Mouse (Mus musculus): ENCODE data around the gene Atxn10.

Atxn10 gene

DNA sequence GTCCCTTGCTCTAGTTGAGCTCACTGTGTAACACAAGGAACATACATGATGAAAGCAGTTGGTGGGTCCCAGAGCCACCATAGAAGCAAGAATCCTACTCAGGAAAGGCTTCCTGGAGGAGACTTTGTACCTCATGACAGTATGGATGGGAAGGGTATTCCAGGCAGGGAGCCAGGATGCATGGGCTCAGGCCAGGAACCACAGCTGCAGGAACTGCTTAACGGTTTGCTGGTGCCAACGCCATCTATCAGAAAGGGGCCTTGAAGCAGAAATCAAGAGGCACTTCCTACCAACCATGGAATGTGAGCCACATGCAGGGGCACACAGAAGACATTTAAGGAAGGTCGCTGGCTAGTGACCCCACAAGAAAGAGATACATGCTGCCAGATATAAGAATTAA is 138.7 kb downstream of the Atxn10 start:
- DNase-seq (ENCODE audit: low read depth), result no peak

DNA sequence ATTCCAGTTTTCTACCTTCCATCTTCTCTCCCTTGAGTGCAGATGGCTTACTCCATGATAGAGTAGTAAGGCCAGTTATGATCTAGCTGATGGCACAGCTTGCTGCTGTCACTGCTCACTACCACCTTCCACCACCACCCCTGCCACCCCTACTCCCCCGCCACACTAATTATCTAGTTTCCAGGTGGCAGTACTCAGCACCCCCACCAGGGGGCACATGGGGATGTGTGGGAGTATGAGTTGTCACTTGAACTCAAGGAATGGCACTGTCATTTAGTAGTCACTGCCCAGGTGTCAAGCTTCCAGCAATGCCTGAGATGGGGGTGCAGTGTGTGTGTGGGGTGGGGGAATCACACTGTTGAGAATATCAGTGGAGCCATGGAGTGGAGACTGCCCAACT is 141.5 kb downstream of the Atxn10 start:
- DNase-seq (ENCODE audit: low read depth), result peak; percentile 52

DNA sequence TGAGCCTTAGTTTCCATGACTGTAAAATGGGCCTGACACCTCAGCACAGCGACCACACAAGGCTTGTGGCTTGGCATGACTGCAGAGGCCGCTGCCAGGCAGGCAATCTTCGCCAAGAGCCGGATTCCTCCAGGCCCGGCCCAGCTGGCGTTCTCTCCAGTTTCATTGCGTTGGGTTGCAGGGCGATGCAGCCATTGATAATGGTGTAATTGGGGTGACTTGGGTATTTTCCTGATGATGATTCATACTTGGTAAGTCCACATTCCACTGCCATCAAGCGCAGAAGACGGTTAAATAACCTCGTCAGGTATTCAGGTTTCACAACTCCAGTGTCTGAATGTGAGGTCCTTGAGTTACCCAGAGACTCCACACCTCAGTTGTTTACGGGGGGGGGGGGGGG is 143.3 kb downstream of the Atxn10 start:
- no peak for DNase-seq (ENCODE audit: low read depth)

DNA sequence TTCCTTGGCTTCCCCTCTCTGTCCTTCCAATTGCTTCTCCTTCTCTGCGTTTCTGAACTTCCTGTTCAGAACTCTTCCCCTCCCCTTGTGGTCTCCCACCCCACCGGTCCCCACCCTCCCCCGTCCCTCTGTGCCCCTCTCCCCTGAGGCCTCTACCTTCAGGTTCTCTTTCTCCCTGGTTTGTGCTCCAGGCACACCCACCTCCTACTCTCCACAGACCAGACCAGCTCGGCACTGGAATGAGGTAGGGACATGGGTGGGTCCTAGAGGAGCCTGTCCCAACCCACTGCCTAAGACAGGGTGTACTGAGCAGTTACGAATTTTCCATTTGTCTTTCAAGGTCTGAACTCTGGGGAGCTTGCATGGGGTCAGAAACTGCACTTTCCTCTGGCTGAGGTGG is 143.9 kb downstream of the Atxn10 start:
- no peak for DNase-seq (ENCODE audit: low read depth)

DNA sequence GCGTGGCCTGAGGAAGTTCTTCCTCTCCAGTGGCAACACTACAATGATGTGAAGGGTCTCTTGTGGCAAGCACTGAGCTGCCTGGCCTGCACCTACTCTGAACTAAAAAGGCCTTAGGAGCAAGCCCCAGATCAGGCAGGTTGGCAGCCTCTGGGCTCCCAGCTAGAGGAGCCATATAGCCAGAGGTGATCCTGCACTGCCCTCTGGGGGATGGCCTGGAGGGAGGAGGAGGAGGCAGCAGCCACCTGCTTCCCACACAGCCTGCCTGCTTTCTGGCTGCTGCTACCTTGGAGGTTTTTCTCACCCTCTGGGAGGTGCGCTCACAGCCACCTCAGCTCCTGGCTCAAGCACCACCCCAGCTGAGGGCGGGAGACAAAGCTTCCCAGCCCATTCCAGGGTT is 144.6 kb downstream of the Atxn10 start:
- DNase-seq (ENCODE audit: low read depth), result no peak

DNA sequence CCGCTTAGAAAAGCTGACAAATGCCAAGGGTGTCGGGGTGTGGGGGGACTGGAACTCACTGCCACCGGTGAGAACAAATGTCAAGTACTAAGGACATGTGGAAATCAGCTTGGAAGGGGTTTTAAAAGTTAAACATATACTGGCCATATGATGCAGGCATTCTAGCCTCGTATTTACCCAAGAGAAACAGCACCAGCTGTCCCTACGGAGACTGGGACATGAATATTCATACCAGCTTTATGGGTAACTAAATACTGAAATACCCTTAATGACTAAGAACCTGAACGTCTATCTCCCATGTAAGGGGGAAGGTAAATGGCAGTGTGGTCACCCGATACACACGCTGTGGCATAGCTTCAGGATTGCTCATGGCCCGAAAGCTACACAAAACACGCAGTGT is 152.9 kb downstream of the Atxn10 start:
- DNase-seq (ENCODE audit: low read depth), result no peak

DNA sequence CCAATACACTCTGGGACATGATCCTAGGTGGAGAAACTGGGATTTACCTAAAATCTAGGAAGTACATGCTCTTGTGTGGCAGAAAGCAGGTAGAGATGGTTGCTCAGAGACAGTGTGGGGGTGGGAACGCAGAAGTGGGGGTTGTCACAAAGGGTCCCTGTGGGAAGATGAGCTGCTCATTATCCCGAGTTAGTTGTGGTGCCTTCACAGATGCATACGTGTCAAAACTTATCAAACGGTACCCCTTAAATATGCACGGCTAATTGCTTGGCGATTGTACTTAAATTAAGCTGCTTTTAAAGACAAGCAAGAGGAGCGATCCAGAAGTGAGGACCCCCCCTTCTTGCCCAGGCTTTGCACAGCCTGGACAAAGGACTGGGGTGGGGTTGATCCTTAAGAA is 153.7 kb downstream of the Atxn10 start:
- DNase-seq (ENCODE audit: low read depth), result no peak

DNA sequence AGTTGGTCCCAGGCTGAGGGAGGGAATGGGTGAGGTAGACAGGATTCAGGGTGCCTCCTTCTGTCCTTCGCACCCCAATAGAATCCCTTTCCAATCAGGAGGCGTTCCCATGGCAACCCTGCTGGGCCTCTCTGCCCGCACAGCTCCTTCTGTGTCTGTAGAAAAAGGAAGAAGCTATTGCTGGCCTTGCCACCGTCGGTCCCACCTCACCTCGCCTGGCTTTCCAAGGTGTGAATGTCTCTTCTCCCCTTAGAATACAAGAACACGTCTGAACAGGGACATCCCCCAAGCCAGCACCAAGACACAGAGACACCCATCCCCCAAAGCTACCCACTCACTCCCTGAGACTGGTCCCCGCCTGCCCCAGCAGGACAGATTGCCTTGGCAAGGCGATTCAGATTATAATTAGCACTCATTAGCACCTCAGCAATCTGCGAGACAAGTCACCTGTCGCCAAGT is 158.1 kb downstream of the Atxn10 start:
- no peak for DNase-seq (ENCODE audit: low read depth)

DNA sequence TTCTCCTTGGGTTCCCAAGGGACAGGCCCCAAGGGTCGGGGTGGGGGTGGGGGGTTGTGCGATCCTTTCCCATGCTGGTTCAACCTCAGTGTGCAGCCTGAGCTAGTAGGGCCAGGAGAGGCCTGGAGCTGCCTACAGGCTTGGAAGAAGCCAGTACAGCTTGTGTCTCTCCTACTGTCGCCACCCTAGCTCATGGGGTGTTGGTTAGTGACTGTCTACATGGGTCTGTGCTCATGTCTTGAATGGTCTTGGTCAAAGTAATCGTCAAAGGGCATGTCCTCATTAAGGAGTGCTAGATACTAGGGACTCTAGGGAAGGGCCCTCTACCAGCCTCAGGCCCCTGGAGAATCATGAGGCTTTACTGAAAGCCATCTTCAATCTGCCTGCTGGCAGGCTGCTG is 161.5 kb downstream of the Atxn10 start:
- no peak for DNase-seq (ENCODE audit: low read depth)

DNA sequence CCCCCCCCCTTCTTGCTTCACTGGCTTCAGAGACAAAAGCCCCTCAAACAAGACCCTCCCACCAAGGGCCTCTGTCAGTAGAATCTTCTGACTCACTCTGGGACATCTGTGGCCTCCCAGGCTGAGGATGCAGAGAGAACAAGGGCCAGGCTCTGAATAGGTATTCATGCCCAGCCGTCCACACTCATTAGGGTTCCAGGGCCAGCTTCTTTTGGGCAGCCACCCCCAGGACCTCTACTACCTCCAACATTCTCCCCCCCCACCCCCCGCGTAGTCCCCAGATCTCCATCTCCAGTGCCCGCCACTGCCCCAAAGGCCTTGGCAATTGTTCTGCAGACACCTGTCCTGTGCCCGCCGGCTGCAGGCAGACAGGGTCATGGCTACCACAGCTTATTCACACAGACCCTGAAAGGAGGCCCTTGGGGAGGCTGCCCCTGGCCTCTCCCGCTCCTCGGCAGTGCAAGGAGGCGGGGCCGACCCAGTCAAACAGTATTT is 162.0 kb downstream of the Atxn10 start:
- no peak for DNase-seq (ENCODE audit: low read depth)

DNA sequence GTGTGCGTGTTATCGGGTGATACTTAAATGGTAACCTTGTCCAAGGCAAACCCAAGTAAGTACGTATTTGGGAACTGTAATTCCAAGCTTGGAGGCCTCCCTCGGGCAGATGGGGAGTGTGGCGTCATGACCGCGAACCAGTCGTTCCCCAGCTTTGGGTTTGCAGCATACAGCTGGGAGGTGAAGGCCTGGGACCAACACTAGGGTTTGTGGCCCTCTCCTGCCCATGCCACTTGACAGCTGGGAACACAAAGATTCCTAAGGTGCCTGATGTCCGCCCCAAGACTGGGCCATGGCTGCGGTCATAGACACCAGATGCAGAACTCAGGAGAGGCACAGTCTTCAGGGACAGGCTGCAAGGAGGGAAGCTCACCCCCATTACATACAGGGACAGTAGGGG is 164.2 kb downstream of the Atxn10 start:
- DNase-seq (ENCODE audit: low read depth), result no peak

DNA sequence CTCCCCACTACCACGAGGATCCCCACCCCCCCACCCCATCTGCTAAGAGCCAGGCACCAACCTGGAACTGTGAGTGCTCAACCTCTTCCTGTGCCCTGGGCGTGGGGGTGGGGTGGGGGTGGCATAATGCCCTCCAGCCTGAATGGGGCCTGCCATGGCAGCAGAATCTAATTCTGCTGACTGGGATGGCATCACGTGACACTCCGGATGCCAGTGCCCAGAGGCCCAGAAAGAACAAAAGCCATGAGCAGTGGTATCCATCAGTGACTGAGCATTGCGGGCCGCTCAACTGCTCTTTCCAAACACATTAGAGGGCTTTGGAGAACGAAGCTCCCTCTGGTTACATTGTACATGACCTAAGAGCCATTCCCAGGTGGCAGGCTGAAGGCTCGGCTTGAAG is 167.1 kb downstream of the Atxn10 start, which contains the start of gene 7530416G11Rik:
Gene 7530416G11Rik (minus strand): TSS at position 101 of the 400 bp plus-strand sequence.
- DNase-seq (ENCODE audit: low read depth), result no peak

DNA sequence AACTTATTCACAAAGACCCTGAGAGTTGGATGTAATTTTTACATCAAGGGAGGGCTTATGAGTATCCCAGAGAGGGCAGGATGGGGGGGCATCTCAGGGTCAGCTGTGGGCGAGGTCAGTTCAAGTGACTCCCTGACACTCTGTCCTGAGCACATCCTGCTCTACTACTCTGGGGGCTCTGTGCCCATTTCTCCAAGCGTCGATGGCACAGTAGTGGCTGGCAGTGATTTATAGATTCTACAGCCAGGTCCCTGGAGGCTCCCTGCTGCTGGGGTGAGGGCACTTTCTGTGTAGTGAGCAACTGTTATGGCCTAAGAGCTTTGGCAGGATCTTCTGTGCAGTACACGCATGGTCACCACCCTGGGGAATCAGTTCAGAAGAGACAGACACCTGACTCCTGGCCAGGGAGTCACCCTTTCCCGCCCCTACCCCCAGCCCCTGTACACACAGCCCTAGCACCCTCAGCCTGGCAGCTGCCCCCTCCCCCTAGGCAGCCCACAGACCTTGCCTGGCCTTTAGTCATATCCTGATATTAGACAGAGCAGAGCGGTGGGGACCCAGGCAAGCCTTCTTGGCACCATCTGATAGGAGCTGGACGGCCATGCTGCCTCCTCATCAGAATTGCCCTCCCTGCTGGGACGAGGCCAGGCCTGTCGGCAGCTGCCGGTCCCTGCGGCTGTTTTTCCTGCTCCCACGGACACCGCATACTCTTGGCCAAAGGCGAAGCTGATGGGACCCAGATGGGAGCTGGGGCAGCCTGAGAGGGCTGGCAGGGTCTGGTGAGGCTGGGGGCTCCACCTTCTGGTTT is 169.3 kb downstream of the Atxn10 start:
- no peak for DNase-seq (ENCODE audit: low read depth)

DNA sequence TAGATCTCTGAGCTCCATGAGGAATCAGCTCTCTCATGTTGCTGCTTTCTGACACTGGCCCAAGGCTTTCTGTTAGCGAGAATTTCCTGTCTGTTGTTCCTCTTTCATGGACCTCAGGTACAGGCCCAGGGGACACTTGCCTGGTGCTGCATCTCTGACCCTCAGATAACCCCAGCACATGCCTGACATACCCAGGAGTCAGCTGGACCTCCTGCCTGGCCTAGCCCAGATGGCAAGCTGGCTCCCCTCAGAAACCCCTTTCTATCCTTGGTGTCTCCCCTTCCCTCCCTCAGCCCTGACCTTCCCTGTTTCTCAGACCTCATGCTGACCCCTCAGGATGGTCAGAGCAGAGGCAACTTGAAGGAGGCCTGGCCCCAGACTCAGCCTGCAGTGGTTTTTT is 170.6 kb downstream of the Atxn10 start:
- DNase-seq (ENCODE audit: low read depth), result no peak

DNA sequence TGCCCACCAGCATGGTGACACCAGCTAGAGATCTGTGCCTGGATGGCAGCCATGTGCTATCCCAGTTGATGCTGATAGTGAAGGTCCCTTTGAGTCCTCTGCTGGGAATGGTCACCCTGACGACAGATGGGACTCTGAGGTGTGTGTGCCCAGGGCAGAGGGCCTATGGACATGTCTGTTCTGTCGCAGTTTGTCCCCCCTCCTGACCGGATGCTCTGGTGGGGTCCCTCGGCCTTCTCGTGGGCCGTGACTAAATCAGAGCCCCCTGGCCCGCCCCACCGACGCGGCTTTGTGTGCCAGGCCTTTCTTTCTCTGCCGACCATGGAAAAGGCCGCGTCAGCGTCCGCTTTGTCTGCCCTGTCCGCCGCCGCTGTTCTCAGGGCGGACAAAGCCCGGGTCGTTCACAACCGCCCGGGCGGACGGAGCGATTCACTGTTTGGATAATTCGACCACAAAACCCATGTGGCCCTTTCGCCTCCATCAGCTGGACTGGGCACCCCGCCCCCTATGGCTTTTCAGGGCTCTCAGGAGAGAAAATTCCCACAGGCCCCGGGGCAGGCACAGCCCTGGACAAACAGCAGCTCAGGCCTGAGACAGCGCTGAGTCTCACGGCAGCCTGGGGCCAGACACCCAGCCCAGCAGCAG is 171.4 kb downstream of the Atxn10 start:
- DNase-seq (ENCODE audit: low read depth), result no peak

Measured in c-Kit-positive CD71-negative TER-119-negative erythroid progenitor cells, embryonic 14.5 days (primary cell).